Mouse (Mus musculus) Patski (cell line): ENCODE results near the gene Gm28778. TPM values are rescaled to one million over a fixed set of nuclear protein-coding genes. Genes with fewer than 3 reads are reported as not detected.
"Not testable (repeated sequence)": the region's sequence is repeated elsewhere in the genome, so short reads cannot be mapped to it uniquely, and the experiment has no call there.

ENCODE experiments used
- ATAC-seq: fragments of 100-300 bp; one replicate; pipeline ENCODE4 v1.8.0; 2021
- CTCF ChIA-PET: fragments of 350-600 bp; sonication (Branson Sonifier 250); formaldehyde crosslinking; loops from one replicate; lab custom pipeline; 2022; ENCODE audit warnings: inconsistent platforms; lab: Charles Lee
- POLR2A ChIA-PET: fragments of 350-600 bp; sonication (Branson Sonifier 250); formaldehyde crosslinking; loops from one replicate; lab custom pipeline; 2022; ENCODE audit warnings: antibody characterized with exemption, inconsistent platforms; lab: Charles Lee
- DNase-seq: peaks from one replicate; pipeline ENCODE4 v3.0.0-alpha.2; 2011; ENCODE audit warnings: low read depth, low spot score
- H3K27me3 ChIP-seq: fragments of 371-371 bp; one replicate; pipeline ENCODE4 v1.5.1; 2021
- CTCF ChIP-seq: fragments of 100-300 bp; IDR thresholded peaks from one replicate; pipeline ENCODE4 v1.5.1; 2021
- in situ Hi-C: fragments of 300-500 bp; cut with MboI; formaldehyde crosslinking; loops from 3 replicates; pipeline ENCODE4 v1.11.1; 2018; ENCODE audit warnings: low pct_unique_long_range_greater_than_20kb, mixed read lengths
- polyA plus RNA-seq: library from polyadenylated mRNA; unstranded; gene quantifications from one replicate; pipeline ENCODE4 v1.2.3, GENCODE M21; 2021

Gene Gm28778
- not detected for polyA plus RNA-seq

DNA sequence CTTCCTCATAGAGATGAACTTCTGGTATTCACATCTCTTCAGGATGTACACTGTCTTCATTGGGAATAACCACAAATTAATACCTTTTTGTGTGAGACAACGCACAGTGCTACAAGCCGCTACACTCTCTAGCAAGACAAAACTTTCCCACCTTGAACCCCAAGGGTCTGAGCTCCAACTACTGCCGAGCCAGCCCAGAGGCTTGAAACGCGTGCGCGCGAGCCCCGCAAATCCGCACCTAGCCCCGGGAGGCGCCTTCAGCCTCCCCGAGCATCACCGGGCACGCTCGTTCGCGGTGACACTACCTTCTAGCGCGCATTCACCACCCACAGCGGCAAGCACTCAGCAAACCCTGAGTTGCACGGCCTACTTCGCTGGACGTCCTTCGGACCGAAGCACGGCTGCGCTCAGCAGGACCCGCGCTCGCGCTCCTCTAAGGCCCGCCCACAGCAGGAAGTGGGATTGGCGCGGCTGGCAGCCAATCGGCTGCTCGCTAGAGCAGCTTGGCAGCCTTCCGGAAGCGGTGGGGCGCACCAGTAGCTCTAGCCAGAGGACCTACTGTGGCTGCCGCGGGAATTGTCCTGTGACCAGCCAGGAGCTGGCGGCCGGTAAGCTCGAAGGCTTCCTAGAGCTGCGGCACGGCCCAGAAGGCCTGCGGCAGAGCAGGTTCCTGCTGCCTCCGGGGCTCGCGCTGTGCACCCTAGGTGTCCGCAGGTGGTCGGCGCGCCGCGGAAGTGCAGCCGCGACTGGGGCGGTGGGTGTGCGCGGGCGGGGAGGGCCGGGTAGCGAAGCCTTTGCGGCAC, at the start of gene Gm28778, which contains the start of the genes Pms1 and Ormdl1:
Gene Gm28778, plus strand, starts transcription at position 531 of the 803 bp plus-strand sequence.
Gene Pms1, minus strand, starts transcription at position 438 of the 803 bp plus-strand sequence.
Gene Ormdl1, plus strand, starts transcription at position 515 of the 803 bp plus-strand sequence.
- TF ChIP-seq CTCF = no peak
- ChIA-PET POLR2A (interaction anchor here (1.0 to 1.6 kb wide), 2 partner anchors 16 to 31 kb away, joined by 3 to 4 read pairs; no protein-coding TSS in a partner anchor), CTCF (interaction anchor here (1.1 to 1.4 kb wide), 2 partner anchors 14 to 25 kb away, joined by 3 read pairs; no protein-coding TSS in a partner anchor)
- DNase-seq = peak; percentile 87
- ATAC-seq = peak; percentile 100
- in situ Hi-C loops = no loop called here
- H3K27me3 ChIP-seq = no peaks in the 10 kb centered on the region

DNA sequence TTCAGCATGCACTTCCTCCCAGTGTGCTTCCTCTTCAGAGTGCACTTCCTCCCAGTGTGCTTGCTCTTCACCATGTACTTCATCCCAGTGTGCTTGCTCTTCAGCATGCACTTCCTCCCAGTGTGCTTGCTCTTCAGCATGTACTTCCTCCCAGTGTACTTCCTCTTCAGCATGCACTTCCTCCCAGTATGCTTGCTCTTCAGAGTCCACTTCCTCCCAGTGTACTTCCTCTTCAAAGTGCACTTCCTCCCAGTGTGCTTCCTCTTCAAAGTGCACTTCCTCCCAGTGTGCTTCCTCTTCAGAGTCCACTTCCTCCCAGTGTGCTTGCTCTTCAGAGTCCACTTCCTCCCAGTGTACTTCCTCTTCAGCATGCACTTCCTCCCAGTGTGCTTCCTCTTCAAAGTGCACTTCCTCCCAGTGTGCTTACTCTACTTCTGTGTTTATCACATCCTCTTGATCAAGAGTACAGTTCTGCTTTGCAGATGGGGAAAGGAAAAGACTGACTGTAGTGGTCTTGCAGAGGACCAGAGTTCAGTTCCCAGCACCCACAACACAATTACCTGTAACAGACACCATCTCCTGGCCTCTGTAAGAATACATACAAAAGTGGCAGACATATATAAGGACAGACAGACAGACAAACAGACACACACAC, 31.8 kb upstream of the Gm28778 start:
- in situ Hi-C loops, DNase-seq, CTCF ChIA-PET, ATAC-seq, POLR2A ChIA-PET, H3K27me3 ChIP-seq: not testable (repeated sequence)

DNA sequence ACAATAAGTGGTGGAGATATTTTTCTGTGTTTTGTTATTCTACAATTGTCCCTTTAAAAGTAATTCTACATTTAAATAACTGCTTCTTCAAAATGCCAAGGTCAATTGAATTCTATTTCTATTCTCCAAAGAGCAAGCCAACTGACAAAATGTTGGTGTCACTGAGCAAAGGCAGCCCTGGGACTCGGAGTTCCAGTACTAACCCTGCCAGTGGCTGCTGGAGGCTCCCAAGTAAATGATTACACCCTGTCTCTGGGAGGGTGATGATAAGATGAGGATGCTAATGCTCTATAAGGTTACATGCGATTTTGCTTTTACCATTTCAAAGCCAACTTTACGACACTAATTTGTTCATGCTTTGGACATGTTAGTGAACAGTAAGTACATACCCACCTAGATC, 27.0 kb upstream of the Gm28778 start:
- H3K27me3 ChIP-seq = no peaks in the 10 kb centered on the region
- TF ChIP-seq CTCF = no peak
- ATAC-seq (no peak), DNase-seq (no peak)
- in situ Hi-C loops = loop anchor here (5.0 kb wide), 1 partner anchor 218 kb away; no protein-coding TSS in a partner anchor
- ChIA-PET CTCF (interaction anchor here (0.6 kb wide), 1 partner anchor 458 kb away, joined by 3 read pairs; no protein-coding TSS in a partner anchor), POLR2A (no interaction called here)

DNA sequence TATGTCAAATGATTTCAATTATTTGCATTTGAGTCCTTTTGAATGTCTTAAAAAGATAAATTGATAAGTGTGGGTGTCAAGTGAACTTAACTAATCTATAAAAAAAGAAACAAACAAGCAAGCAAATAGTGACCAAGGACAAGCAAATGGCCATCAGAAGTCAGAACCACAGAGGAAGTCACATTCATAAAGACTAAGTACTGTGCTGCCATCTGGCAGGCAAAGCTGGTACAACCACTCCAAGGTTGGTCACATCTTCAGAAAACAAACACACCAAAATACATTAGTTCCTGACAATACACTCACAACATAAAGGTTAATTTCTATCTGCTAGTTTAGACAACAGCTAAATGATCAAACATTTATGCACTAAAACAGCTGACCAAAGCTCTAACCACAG, 24.3 kb upstream of the Gm28778 start:
- ATAC-seq (peak; percentile 83), DNase-seq (no peak)
- no peaks in the 10 kb centered on the region for H3K27me3 ChIP-seq
- TF ChIP-seq CTCF = peak; percentile 74
- CTCF ChIA-PET = interaction anchor here (0.8 to 1.8 kb wide), 6 partner anchors 9 to 221 kb away, joined by 3 to 5 read pairs (median 3); no protein-coding TSS in a partner anchor
- in situ Hi-C loops = loop anchor here (5.0 kb wide), 1 partner anchor 220 kb away; no protein-coding TSS in a partner anchor
- POLR2A ChIA-PET = interaction anchor here (0.6 kb wide), 1 partner anchor 54 kb away, joined by 3 read pairs; no protein-coding TSS in a partner anchor

DNA sequence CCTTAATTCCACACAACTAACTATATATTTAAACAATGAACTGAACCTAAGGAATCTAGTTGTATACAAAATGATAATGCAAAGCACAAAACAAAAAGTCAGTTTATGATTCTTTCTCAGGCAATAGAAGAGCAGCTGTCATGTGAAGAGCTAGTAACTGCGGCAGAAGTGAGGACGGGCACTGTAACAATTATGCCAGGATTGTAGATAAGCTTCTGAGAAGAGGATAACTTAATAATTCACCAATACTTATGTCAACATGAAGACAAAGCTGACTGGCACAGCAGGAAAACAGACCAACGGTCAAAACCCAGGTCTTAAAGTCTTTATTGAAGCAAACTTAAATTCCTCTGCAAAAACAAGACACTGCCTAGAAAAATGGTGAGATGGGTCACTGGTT, 5.7 kb upstream of the Gm28778 start:
- no peaks in the 10 kb centered on the region for H3K27me3 ChIP-seq
- in situ Hi-C loops = no loop called here
- no peak for ATAC-seq
- CTCF ChIA-PET = no interaction called here
- POLR2A ChIA-PET = no interaction called here
- no peak for DNase-seq
- no peak for TF ChIP-seq CTCF

DNA sequence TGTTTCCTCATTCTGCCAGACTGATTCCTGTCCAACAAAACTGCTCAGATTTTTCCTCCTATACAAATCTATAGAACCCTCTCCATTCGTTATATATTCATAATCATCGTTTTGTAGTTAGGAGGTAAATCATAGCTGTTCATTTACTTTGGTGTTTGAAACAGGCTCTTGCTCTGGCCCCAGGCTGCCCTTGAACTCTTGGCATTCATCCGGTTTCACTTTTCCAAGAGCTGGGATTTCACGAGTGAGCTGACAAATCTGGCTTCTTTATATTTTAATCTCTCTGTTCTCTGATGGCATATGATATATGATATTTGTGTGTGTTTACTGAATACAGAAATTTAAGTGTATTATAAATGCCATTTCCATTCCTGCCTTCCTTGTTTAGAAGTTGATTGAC, 3.6 kb downstream of the Gm28778 start:
- ChIA-PET CTCF (no interaction called here), POLR2A (interaction anchor here (0.7 kb wide), 1 partner anchor 109 kb away, joined by 3 read pairs; no protein-coding TSS in a partner anchor)
- no peak for TF ChIP-seq CTCF
- no peak for ATAC-seq
- in situ Hi-C loops = no loop called here
- DNase-seq = no peak
- no peaks in the 10 kb centered on the region for H3K27me3 ChIP-seq

DNA sequence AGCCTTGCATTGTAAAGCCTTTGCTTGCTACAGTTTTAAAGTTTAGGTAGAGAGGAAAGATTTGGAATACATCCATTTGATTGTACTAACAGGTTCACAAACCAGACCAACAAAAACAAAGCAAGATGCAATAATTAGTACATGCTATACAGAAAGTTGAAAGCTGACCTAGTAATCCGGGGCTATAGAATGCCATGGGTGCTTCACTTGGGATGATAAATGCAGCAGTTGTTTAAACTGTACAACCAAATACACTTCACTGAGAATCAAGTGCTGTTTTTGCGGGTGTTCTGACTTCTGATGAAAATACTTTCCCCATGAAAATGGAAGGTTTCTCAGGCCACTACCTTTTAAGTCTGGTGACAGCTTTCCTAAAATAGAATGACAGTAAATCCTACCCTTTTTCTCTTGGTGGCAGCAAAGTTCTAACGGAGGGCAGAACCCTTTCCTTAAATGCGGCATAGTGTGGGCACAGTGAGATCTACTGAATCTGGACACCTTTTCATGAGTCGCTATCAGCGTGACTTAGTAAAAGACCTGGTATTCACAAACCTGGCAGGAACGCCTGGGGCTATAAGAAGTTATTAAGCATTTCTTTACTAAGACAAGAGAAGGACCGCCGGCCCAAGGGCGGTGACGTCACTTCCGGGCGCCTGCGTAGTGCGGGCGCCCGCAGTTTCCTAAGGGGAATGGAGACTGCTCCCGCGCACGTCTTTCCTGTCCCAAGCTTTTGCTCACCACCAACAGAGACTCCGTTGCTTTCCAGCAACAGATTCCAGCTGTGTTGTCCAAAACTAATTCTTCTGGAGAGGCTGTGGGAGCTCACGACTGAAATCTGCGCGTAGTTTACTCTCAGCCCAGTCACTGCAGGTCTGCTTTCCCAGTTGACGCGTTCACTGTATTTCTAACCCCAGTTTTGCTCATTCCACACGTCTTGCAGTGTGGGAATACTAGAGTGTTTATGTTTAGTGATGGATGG, 16.4 kb downstream of the Gm28778 start, which contains the start of gene Osgepl1:
Gene Osgepl1, plus strand, starts transcription at position 636 of the 979 bp plus-strand sequence.
- H3K27me3 ChIP-seq = no peaks in the 10 kb centered on the region
- CTCF ChIA-PET = no interaction called here
- in situ Hi-C loops = no loop called here
- POLR2A ChIA-PET = interaction anchor here (1.3 kb wide), 2 partner anchors 9 to 16 kb away, joined by 4 read pairs; partner anchors contain the start of genes Gm28778, Ormdl1 and Pms1
- ATAC-seq (peak; percentile 92), DNase-seq (peak; percentile 28)
- TF ChIP-seq CTCF = peak; percentile 15

GRCm38 (mm10) chr1:53321662-53322344, 24.9 kb downstream of the Gm28778 start:
- TF ChIP-seq CTCF = no peak
- no peak for DNase-seq
- no peak for ATAC-seq
- H3K27me3 ChIP-seq = no peaks in the 10 kb centered on the region
- ChIA-PET POLR2A (interaction anchor here (0.6 kb wide), 1 partner anchor 9 kb away, joined by 4 read pairs; no protein-coding TSS in a partner anchor), CTCF (interaction anchor here (1.0 kb wide), 1 partner anchor 25 kb away, joined by 3 read pairs; the partner anchor contains the start of genes Gm28778, Ormdl1 and Pms1)
- in situ Hi-C loops = no loop called here

GRCm38 (mm10) chr1:53323254-53323653, 26.3 kb downstream of the Gm28778 start:
- CTCF ChIA-PET = no interaction called here
- in situ Hi-C loops = no loop called here
- TF ChIP-seq CTCF = no peak
- POLR2A ChIA-PET = interaction anchor here (0.8 kb wide), 1 partner anchor 449 kb away, joined by 3 read pairs; no protein-coding TSS in a partner anchor
- ATAC-seq (no peak), DNase-seq (no peak)
- no peaks in the 10 kb centered on the region for H3K27me3 ChIP-seq
